Mouse (Mus musculus) heart, adult 2 months (tissue): ENCODE data around the gene Ncf2.

ENCODE experiments used
- CTCF ChIP-seq: fragments of 200-600 bp; IDR thresholded peaks from 2 replicates; pipeline ENCODE4 v1.8.1; 2022; ENCODE audit warnings: antibody characterized with exemption, mild to moderate bottlenecking, moderate library complexity
- POLR2A ChIP-seq: fragments of 200-500 bp; IDR thresholded peaks from 2 replicates; pipeline ENCODE4 v1.6.1; 2011; ENCODE audit warnings: mild to moderate bottlenecking, low read depth, low read length, control low read depth; ENCODE audit not compliant: insufficient read depth

DNA sequence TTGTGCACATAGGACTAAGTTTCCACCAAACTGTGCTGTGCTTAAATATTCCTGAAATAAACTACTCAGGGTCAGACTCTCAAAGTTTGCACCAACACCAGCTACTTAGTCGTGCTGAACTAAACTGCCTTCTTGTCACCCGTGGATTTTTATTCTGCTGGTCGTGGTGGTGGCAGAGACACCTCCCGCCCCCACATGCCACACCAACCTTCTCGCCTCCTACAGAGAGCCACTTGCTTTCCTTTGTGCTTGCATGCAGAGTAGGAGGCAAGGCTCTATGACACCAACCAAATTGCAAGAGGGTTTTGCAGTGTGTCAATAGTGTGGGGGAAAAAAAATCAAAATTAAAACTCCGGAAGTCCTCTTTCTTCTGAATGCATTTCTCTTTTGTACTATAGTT, 19.6 kb downstream of the Ncf2 start:
- TF ChIP-seq POLR2A (no peak), CTCF (no peak)
